Mouse (Mus musculus): Measurements from ENCODE around the gene Etnppl.

Gene Etnppl

DNA sequence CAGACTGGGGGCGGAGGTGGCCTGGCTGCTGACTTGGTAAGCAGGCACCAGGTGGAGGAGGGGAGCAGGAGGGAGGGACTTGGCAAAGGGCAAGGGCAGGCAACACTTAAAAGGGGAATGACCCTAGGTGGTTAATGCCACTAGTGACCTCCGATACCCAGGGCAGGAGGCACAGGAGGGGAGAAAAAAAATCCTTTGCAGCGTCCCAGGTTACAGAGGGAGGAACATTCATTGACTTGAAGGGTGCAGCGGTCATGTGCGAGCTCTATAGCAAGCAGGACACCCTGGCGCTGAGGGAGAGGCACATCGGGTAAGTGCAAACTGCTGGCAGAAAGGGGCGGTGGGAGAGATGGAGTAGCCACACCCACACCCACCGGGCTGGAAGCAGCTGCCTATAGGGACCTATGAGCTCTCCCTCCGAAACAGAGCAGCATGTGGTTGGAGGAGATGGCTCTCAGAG is at the start of gene Etnppl:
TSS of gene Etnppl (plus strand) at position 10 of the 460 bp plus-strand sequence.
- DNase-seq (ENCODE audit: low spot score) = no peak

DNA sequence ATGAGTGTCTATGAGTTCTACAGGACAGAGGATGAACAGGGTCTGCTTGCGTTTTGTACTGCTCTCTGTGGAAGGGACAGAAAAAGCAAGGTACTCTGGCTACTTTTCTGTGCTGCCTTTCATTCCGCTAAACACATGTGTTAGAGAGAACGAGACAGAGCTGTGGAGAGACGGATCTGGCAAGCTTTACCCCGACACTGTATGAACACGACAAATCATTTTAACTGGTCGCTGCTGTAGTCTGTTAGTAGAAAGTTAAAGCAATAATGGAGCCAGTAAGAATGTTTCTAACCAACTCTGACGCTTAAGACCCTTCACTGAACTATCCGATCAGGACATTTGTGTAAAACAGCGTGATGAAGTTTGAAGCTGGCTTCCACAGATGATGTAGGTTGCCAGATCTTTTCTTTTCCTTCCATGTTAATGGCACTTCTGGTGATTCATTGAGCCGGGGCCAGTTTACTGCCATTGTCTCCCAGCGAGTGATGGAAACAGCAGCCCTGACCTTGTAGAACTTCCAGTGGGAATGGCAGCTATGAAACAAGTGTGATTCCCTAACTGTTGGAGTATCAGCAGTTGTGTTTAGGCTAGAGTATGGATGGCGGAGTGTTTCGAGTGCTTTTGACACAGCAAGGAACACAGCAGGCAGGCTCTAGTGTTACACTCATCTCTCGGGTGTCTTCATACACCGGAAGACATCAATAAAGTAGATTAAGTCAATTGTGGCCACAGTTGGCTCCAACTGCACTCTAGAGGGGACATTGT is 48.7 kb upstream of the Etnppl start:
- no peak for DNase-seq (ENCODE audit: low spot score)

DNA sequence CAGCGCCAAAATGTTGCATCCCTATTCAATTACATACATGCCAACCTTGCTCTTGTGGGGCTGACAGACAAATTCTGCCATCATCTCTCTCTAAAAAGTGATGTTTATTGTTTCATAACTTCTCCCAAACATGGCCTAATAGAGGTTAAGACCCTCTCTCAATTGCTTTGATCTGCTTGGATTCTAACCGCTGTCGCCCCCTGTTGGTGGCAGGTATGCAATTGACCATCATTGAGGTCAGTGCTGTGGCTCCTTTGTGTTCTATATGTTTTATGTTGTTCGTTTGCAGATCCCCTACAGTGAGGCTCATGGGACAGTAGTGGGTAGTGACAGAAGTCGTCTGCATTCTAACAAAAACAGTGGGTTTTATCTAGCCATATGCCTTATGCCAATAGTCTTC is 44.0 kb upstream of the Etnppl start:
- DNase-seq (ENCODE audit: low spot score) = no peak

DNA sequence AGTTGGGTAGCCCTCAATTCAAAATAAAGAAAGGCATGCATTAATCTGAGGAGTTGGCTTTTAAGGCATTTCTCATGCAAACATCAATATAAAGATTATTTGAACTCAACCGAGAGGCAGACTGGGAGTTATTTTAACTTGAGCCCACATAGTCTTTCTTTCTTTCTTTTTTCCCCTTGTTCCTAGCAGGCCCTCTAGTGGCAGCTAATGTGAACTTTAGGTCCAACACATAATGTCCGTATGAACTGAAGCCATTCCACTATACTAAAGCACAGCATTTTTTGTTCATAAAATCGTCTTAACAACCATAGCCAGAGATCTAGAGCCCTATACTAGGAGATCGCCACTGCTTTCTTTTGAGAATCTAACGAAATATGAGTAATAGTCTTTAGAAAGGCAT is 42.6 kb upstream of the Etnppl start:
- DNase-seq (ENCODE audit: low spot score) = no peak

DNA sequence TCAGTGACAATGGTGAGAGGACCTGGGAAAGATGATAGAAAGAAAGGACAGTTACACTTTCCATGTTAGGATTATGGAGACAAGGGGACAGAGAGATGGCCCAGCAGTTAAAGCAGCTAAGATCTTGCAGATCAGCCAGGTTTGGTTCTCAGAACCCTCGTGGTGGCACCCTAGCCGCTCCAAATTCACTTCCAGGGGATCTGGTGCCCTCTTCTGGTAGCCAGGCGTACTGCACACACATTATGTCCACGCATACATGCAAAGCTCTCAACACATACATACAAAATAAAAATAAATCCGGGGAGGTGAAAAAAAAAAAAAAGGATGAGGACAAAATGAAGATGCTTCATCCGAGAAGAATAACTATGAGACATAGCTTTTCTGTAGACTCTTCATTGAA is 40.6 kb upstream of the Etnppl start:
- DNase-seq (ENCODE audit: low spot score) = no peak

DNA sequence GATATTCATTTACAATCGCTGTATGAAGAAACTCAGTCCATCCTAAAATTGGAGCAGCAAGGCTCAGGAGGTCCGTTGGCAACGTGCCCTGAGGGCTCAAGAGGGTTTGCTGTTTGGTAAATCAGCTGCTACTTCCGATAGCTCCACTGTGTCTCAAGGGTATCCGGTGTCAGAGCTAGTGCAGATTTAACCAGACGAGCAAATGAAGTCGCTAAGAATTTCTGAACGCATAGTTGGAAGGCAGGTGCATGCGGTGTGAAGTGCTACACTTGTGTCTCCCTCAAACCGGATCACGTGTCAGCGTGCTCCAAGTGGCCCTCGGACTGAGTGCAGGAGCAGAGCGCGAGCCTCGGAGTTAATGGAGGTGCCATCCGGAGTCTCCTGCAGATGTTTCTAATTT is 37.7 kb upstream of the Etnppl start:
- no peak for DNase-seq (ENCODE audit: low spot score)

DNA sequence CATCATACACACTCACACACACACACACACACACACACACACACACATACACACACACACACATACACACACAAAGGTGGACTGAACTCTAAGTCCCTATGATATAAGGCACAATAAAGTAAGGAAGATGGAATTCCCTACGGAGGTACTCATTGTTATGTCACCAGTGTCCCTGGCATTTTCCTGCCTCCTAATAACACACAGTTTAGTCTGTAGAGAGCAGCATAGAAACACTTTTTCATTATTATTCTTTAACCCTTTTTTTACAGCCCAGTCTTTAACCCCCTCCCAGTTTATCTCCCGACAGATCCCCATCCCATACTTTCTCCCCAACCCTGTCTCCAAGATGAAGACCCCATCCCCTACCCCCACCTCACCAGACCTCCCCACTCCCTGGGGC is 35.7 kb upstream of the Etnppl start:
- DNase-seq (ENCODE audit: low spot score) = no peak

DNA sequence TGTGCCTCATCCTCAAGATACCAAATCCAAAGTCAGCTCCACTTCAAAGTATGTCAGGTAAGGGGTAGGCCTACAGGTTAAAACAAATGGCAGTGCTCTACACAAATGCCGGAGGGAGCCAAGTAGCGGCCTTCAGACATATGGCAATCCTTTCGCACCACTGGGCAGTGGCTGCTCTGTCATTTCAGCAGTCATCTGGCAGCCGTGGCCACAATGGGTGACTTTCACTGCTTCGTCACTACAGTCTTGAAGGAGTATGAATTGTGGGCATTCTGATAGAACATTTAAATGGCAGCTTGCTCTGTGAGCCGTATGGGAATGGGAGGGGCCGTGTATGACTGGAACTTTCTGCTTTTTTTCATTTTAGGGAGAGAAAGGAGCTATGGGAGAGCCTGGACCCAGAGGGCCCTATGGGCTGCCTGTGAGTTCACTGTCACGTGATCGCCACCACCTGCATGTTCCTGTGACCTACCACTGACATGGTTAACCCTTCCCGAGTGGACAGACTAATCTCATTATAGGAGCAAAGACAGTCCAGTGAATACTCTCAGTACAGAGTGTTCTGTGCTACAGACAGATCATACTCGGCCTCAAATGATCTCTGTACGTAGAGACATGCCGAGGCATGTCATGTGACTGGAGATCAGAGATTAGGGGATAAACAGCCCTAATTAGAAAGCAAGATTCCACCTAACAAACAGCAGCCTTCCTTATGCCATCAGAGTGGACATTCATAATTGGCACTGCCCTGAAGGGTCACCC is 34.2 kb upstream of the Etnppl start:
- no peak for DNase-seq (ENCODE audit: low spot score)

DNA sequence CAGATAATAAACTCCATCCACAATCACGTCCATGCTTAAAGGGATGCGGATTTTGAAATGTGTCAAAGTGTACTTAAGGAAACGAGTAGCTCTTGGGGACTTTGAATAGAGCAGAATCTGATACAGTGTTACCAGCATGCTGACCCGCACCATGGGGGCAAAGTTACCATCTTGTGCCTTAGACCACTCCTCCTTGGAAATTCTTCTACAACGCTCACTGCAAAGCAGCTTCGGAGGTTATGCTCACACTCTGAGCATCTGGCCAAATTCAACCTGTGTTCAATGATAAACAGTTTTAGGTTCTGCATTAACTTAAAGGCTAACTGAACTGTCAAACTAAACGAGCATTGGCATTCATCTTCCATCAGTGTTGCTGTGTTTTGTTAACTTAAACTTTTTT is 33.2 kb upstream of the Etnppl start:
- no peak for DNase-seq (ENCODE audit: low spot score)

DNA sequence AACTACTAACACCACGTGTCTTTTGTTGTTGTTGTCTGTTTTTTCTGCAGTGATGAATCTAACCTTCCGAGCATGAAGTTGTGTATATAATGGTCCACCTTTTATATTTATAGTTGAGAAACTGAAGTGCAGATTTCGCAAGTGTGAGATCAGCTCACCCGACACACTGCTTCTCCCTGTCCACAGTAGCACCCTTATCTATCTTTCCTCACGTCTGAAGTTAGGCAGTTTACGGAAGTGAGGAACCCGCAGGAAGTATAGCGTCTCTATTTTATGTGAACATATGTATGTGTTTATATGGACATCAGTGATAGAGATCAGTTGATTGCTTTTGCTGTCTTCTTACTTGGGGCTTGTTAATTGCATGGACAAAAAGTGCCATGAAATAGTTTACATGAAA is 22.2 kb upstream of the Etnppl start:
- no peak for DNase-seq (ENCODE audit: low spot score)

DNA sequence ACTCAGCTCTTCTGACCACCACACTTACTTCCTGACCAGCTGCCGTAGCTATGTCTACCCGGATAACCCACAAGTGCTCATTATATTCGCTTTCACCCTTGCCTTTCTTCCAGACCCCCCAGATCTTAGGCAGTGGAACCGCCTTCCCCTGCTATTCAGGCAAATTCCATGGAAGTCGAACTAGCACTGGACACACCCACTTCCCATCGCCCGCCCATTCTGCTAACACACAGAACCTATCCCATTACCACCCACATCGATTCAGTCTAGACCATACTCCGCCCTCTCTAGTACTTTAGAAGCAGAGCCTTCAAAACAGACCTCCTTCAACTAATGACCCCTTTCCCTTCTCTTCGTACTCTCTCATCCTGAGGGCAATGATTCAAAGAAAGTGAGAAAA is 15.8 kb upstream of the Etnppl start:
- no peak for DNase-seq (ENCODE audit: low spot score)

DNA sequence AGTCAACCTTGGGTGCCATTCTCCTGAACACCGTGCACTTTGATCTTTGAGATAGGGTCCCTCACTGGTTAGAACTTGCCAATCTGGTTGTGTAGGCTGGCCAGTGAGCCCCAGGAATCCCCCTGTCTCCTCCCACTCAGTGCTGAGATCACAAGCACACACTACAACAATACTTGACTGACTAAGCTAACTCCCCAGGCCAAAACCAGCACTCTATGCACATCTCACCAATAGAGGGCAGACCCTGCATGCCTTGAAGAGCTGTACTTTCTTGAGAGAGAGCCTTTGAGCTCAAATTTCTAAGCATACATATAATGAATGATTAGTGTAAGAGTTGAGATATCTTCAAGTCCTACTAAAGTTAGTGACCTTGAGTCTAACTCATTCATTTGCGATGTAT is 9.3 kb upstream of the Etnppl start:
- no peak for DNase-seq (ENCODE audit: low spot score)

DNA sequence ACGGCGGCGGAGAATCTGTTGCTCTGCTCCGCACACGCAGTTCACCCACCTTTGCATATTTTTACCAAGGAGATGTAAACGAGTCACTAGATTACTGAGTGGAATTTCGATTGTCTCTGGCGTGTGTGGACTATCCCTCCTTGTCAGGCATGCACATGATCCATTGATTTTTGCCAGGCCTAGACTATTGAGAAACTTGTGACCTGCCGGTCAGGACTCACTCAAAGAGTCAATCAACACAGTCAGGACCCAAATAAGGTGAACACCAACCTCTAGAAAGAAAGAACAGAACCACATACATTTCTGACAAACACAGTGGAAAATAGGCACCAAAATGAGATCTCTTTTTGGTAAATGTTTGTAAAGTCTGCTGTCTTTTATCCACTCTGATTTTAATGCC is 2.8 kb upstream of the Etnppl start:
- no peak for DNase-seq (ENCODE audit: low spot score)

DNA sequence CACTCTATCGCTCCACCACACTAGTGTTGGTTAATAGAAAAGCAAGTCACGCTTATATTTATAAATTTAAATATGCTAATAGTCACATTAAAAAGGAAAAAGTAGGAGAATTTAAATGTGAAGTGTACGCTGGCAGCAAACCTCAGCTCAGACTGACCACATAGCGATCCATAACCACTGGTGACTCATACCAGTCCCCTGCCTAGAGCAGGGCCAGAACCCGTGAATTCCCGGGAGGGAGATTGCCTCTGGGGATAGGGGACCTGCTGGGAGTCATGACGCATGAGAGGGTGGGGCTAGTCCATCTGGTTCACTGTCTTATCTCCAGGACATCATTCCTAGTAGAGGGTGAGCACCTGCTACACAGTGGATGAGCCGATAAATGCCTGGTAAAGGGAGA is 1.6 kb upstream of the Etnppl start:
- DNase-seq (ENCODE audit: low spot score) = no peak

DNA sequence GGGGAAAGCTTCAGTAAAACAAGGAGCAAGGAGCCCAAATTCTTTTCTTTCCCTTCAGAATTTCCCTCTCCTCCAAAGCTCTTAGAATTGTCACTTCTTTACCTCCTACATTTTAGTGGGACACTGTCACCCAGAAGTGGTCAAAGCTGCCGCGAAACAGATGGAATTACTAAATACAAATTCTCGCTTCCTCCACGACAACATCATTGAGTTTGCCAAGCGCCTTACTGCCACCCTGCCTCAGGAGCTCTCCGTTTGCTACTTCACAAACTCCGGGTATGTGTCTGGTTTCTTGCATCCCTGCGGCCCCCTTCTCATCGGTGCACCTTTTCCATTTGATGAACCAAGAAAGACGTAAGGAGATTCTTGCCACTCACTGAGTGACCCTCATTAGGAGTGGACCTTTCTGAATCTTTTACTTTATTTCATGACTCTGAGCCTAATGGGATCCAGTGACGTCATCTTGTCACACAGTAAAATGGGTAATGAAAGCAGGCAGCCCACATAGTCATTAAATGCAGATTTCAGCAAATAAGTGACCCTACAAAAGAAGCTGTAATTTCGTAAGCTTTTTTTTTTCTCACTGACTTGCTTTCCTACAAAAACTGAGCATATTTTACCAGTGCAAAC is 3.4 kb downstream of the Etnppl start:
- no peak for DNase-seq (ENCODE audit: low spot score)

DNA sequence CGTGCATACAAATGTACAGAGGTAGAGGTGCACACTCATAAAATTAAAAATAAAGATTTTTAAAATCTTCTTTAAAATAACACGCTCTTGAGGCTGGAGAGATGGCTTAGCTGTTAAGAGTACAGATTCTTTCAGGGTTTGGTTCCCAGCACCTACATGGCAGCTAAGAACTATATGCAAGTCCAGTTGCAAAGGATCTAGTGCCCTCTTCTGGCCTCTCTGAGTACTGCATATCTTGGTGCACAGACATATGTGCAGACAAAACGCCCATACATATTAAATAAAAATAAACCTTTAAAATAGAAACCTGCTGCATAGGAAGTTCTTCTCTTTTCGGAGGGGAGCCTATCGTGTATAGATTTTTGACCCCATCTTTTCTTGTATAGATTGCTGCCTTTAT is 11.1 kb downstream of the Etnppl start:
- no peak for DNase-seq (ENCODE audit: low spot score)

DNA sequence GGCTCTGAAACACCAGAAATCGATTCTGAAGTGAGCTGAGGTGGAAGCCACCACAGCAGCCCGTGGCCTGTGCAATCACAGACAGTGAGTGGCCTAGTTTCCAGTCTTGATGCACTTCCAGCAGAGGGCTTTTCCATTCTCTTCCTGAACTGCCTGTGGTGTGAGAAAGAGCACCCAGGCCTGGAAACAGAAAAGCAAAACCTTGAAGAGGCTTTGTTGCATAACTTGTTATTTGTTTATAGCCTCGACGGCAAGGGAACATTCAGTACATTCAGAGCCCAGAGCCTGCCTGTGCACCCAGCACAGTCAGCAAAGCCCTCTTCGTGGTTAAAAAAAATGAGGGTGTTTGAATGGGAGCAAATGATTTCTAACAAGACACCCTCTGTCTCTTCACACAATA is 16.6 kb downstream of the Etnppl start:
- no peak for DNase-seq (ENCODE audit: low spot score)

DNA sequence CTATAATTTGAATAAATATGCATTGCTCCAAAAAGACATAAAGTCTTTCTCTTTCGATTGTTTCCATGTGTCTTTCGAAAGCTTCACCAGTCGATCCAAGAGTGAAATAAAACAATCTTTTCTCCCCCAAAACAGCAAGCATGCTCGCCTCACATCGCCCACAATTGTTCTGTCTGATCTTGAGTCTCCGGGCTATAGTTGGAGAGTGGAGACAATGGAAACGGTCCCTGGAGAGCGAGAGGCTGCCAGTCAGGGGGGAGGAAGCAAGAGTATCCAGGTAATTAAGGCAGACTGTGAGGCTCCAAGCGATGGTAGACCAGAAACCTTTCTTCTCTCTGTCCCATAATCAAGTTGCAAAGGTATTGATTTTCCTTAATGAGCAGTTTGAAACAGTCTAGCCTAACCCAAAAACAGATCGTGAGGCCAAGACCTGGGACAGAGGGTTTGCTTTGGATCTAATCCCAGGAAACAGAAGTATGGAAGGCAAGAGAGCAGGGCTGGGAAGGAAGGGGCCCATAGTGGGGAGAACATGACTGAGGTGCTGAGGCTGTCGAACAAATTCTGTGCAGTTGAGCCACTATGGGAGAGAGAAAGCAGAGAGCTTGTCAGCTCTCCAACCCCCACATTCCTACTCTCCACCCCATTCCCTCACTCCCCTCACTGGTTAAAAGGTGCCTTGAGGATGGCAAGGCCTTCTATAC is 29.0 kb downstream of the Etnppl start:
- DNase-seq (ENCODE audit: low spot score) = no peak

DNA sequence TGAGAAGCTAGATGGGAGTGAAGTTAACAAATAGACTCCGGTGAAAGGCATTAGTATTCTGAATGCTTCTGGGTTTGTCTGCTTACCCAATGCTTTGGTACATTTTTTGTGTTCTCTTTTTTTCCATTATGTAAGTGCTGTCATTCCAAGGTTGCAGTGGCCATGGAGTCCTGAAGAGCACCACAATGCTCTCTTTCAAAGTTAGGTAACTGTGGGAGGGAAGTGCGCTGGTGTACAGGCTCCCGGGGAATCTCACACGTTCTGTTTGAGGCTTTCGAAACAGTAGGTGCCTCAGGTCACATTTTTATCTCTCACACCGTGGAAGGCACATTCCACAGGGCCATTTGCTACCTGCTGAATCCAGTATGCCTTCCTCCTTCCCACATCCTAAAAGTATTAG is 32.3 kb downstream of the Etnppl start:
- DNase-seq (ENCODE audit: low spot score) = no peak

DNA sequence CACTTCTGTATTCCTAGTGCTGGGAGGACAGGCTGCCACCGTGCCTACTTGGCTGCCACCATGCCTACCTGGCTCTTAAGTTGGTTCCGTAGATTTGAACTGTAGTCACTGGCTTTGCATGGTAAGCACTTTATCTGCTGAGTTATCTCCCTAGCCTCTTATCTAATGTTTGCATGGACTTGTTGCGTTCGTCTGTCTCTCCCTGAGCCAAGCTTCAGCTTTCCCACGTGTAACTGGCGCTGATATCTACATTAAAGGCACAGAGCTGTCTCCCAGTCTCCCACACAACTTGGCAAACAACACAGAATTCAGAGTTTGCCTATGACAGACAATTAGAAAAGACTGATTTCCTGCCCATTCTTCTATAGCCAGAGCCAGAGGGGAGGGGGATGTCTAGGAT is 43.4 kb downstream of the Etnppl start:
- DNase-seq (ENCODE audit: low spot score) = no peak

DNA sequence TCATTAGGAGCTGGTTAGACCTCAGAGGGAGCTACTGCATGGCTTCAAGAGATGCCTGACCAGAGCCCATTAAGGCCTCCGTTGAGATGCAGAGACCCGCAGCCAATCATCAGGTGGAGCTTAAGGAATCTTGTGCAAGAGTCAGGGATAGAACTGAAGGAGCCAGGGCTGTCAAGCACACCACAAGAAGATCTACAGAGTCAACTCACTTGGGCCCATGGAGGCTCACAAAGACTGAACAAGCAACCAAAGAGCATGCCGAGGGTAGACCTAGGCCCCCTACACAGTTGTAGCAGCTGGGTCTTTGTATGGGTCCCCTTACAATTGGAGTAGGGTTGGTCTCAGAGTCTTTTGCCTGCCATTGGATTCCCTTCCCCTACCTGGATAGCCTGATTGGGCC is 45.2 kb downstream of the Etnppl start:
- DNase-seq (ENCODE audit: low spot score) = no peak

DNA sequence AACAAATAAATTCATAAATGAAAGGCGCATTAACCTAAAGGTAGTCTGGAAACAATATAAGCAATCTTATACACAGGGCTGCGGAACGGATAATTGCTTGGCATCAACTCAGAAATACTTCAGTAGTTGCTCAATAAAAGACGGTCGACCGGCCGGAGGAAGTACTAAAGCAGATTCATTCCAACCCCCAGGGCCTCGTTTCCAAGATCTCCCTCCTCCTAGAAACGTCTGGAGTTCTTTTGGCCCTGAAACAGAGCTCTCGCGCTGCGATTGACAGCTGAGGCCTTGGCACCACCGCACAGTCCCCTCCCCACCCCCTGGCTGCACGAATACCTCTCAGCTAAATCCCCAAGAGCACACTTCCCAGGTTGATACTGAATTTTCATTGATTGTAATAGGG is 54.0 kb downstream of the Etnppl start:
- DNase-seq (ENCODE audit: low spot score) = no peak
